Mouse (Mus musculus) olfactory bulb, adult 2 months (tissue): ENCODE data around the gene 1700013G24Rik. TPM values are rescaled to one million over a fixed set of nuclear protein-coding genes. Genes with fewer than 3 reads are reported as not detected.

Experiments used
- H3K27ac ChIP-seq: fragments of 200-500 bp; 2 replicates; pipeline ENCODE4 v1.5.1; 2012; ENCODE audit warnings: low read depth, low read length; ENCODE audit not compliant: insufficient read depth
- H3K4me1 ChIP-seq: fragments of 200-500 bp; 2 replicates; pipeline ENCODE4 v1.6.1; 2012; ENCODE audit warnings: low read length; ENCODE audit not compliant: control insufficient read depth, insufficient read depth
- H3K4me3 ChIP-seq: fragments of 200-500 bp; 2 replicates; pipeline ENCODE4 v1.5.1; 2012; ENCODE audit warnings: mild to moderate bottlenecking, low read depth, low read length, moderate library complexity; ENCODE audit not compliant: insufficient read depth
- CTCF ChIP-seq: fragments of 200-500 bp; IDR thresholded peaks from 2 replicates; pipeline ENCODE4 v1.5.1; 2012; ENCODE audit warnings: low read depth, mild to moderate bottlenecking, low read length, moderate library complexity; ENCODE audit not compliant: insufficient read depth
- POLR2A ChIP-seq: fragments of 200-500 bp; IDR thresholded peaks from 2 replicates; pipeline ENCODE4 v1.6.1; 2012; ENCODE audit warnings: mild to moderate bottlenecking, low read depth, low read length, moderate library complexity; ENCODE audit not compliant: insufficient read depth
- WGBS: fragments of 180-500 bp; shearing (Covaris S2); methylation state at CpG from one replicate; pipeline ENCODE4 v1.1.7; 2018; 5-methylcytosine and 5-hydroxymethylcytosine counted together
- polyA plus RNA-seq: library from polyadenylated mRNA; stranded (reverse); fragments of >200 nt; gene quantifications from 2 replicates; pipeline ENCODE4 v1.2.4, GENCODE M21; 2012; ENCODE audit warnings: low replicate concordance; ENCODE audit not compliant: missing spikeins, insufficient read depth, insufficient read length

1700013G24Rik gene
- polyA plus RNA-seq, 1 experiment, result not detected

DNA sequence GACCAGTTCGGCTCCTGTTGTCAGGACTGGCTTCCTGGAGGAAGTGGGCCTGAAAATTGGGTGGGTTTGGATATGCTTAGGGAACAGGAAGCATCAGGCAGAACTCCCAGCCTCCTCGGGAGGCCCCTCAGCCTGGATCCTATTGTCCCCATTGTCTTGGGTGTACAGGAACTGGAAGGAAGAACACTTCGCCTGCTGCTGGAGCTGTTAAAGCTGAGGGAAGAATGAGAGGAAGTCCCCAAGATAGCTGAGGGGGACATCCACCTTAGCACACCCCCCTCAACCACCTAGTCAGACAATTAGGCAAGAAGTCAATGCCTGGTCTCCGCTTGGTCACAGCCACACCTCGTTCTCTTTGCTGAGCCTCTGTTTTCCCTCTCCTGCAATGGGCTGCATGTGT is 25.2 kb downstream of the 1700013G24Rik start:
- Histone ChIP-seq H3K4me1 (peaks cover 23% of the 10 kb centered on the region), H3K4me3 (no peak overlapping the region), H3K27ac (no peak overlapping the region)
- 84% methylated on average over 5 of the region's 5 CpGs for WGBS
- TF ChIP-seq POLR2A (no peak), CTCF (no peak)

DNA sequence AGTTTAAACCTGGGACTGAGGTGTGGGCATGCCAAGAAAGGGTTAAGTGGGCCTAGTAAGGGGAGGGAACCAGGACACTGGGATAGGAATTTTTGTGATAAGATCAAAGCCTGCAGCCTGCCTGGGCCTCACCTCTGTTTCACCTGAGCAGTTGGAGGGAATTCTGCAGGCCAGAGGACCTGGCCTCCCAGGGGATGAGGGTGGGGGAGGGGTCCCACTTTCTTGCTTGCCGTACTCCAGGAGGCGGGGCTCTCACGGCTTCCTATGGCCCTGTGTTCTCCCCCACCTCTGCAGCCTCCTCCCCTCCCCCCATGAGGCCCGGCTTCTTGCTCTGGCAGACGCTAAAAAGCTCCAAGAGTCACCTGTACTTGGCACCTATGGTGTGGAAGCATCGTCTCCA is 26.7 kb downstream of the 1700013G24Rik start:
- Histone ChIP-seq H3K27ac (no peak overlapping the region), H3K4me3 (no peak overlapping the region), H3K4me1 (peaks cover 26% of the 10 kb centered on the region)
- 55% methylated on average over 6 of the region's 6 CpGs for WGBS
- TF ChIP-seq CTCF (no peak), POLR2A (no peak)

DNA sequence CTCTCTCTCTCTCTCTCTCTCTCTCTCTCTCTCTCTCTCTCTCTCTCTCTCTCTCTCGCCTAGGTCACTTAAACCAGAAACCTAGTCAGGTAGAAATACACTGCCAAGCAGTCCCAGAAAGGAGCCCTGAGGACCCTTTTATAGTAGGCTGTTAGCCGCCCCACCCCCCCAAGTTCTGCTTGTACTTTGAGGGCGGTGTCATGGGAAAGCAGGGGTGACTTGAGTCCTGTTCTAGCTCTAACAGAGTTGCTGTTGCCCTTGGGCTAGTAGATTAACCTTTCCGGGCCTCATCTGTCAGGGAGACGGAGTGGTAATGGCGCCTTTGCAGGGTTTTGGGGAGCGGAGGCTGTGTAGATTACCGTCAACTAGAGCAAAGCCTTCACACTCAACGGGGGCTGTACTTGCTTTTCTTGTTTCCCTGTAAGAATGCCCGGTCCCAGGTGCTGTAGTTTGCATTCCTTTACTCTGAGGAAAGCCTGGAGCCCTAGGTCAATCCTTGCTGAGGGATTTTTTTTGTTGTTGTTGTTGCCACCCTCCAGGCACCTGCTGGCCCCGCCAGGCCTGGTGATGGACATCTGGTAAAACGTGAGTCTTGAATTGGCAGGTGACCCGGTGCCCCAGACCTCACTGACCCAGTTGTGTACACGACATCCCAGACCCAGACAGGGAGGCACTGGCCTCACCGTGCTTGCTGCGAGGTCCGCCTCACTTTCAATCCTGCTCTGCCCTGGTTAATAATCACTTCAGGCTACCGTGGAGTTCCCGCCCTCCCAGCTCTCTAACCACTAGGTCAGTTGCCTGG is 27.3 kb downstream of the 1700013G24Rik start:
- no peak for TF ChIP-seq CTCF
- no peak for TF ChIP-seq POLR2A
- Histone ChIP-seq H3K27ac (no peak overlapping the region), H3K4me3 (no peak overlapping the region), H3K4me1 (peaks cover 30% of the 10 kb centered on the region)
- WGBS, result 66% methylated on average over 19 of the region's 19 CpGs

DNA sequence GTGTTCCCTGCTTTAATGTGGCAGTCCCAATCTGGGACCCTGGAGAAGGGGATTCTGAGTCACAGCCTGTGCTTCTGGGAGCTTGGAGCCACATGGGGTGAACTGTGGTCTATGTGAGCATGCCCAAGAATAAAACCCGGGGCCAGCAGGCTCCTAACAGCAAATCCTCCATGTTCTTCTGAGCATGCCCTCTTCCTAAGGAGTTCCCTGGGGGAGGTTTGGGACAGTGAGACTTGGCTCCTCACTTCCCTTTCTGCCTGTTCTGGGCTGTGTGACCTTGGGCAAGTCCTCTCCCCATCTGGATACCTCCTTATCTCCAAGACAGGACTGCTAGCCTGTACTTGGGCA is 27.9 kb downstream of the 1700013G24Rik start:
- TF ChIP-seq CTCF (no peak), POLR2A (no peak)
- no peak overlapping the region for H3K27ac ChIP-seq
- H3K4me1 ChIP-seq, result peaks cover 32% of the 10 kb centered on the region
- H3K4me3 ChIP-seq, result no peak overlapping the region
- 44% methylated on average over 1 of the region's 1 CpGs for WGBS

DNA sequence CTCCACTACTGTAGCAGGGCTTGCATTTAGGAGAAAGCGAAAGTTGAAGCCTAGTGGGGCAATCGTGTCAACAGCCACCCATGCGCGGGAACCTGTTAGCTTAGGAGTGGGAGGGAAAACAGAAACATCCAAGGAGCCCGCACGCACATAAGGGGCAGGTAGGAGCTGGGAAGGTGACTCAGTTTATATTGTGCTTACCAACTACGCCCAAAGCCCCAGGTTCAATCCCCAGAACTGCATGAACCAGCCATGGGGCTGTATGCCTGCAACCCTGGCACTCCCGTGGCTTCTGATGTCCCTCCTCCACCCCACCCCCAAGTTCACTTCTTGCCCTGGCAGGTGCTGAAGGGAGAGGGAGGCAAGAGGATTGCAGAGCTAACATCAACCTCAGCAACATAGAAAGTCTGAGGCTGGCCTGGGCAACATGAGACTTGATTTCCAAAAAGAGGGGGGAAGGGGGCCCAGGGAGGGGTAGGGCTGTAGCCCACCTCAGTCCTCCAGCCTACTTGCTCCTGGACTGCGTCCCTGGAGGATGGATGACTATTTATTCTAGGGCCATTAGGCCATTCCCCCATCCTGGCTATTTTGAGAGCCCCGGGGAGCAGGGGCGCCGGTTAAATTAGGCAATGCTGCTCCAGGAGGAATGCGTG is 28.4 kb downstream of the 1700013G24Rik start:
- 87% methylated on average over 13 of the region's 13 CpGs for WGBS
- H3K27ac ChIP-seq, result no peak overlapping the region
- peaks cover 31% of the 10 kb centered on the region for H3K4me1 ChIP-seq
- TF ChIP-seq CTCF (no peak), POLR2A (no peak)
- no peak overlapping the region for H3K4me3 ChIP-seq

DNA sequence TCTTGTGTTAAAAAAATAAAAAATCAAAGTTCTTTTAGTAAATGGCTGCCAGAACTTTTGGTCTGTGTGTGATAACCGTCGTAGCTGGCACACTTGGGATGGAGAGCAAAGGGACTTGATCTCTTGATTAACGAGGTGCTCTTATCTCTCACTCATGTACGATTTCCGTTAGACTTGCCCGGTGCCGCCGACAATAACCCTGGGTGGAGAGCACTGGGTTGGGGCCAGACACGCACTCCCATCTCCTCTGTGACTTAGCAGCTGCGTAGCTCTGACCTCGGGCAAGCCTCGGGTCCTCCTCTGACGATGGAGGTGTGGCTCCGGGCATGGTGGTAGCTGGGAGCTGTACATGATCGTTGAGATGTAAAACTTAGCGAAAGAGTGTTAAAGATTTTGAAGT is 30.8 kb downstream of the 1700013G24Rik start:
- Histone ChIP-seq H3K27ac (no peak overlapping the region), H3K4me3 (no peak overlapping the region), H3K4me1 (peaks cover 32% of the 10 kb centered on the region)
- WGBS, result 83% methylated on average over 16 of the region's 16 CpGs
- no peak for TF ChIP-seq POLR2A
- TF ChIP-seq CTCF, result no peak

DNA sequence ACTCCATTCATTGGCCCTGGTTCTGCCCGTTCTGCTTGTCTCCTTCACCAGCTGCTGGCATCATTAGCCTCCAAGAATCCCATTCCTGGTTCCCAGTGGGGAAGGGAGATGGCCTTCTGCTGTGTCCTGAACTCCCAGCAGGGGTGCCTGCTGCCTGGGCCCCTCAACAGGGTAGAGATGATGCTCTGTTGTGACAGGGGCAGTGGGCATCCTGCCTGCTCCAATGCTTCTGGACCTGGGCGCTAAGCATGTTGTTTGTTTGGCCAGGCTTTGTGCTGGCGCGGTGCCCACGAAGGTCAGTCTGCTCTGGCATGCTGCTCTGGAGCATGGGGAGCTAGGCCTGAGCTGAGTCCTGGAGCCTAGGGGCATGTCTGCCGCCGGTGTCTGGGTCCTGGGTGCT is 31.5 kb downstream of the 1700013G24Rik start:
- Histone ChIP-seq H3K27ac (no peak overlapping the region), H3K4me3 (no peak overlapping the region), H3K4me1 (peaks cover 36% of the 10 kb centered on the region)
- 61% methylated on average over 7 of the region's 7 CpGs for WGBS
- TF ChIP-seq POLR2A, result no peak
- TF ChIP-seq CTCF, result no peak

DNA sequence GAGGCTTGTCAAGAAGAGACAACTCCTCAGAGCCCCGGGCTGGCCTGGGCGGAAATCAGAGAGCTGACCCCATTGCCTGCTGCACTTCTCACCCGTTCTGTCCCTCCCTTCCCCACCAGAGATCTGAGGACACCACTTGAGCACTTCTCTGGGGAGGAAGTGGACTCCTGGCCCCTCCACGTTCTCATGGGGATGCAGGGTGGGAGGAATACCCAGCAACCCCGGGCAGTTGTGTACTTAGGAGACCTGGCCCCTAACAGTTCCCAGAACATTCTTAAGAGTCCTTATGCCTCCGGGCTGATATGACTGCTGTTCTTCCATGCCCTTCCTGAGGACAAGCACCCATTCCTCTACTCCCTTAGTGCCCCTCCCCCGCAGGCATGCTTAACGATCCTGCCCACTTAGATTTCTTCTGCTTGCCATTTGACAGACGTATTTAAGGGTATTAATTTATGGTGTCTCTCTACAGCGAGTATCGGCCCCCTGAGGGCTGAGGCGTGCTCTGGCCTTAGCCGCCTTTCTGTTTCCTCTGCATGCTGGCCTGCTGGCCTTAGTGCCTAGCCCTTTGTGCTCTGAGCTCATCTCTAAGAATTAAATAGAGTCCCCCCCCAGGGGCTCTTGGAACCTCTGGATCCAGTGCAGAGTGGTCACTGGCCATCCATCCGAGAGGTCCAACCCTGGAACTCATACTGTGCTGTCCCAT is 32.3 kb downstream of the 1700013G24Rik start:
- H3K27ac ChIP-seq, result no peak overlapping the region
- TF ChIP-seq POLR2A (no peak), CTCF (no peak)
- no peak overlapping the region for H3K4me3 ChIP-seq
- H3K4me1 ChIP-seq, result peaks cover 37% of the 10 kb centered on the region
- 67% methylated on average over 14 of the region's 14 CpGs for WGBS
